Mouse (Mus musculus) T-helper 2 cell (primary cell): Measurements from ENCODE around the gene Vmn1r36.
"Not testable (repeated sequence)": the region's sequence is repeated elsewhere in the genome, so short reads cannot be mapped to it uniquely, and the experiment has no call there.

Experiments
- in situ Hi-C: fragments of 300-600 bp; cut with MboI, MseI; formaldehyde crosslinking; loops from one replicate; pipeline ENCODE4 v1.15.1; 2025; ENCODE audit warnings: high pct_unique_total_duplicates

Gene Vmn1r36

DNA sequence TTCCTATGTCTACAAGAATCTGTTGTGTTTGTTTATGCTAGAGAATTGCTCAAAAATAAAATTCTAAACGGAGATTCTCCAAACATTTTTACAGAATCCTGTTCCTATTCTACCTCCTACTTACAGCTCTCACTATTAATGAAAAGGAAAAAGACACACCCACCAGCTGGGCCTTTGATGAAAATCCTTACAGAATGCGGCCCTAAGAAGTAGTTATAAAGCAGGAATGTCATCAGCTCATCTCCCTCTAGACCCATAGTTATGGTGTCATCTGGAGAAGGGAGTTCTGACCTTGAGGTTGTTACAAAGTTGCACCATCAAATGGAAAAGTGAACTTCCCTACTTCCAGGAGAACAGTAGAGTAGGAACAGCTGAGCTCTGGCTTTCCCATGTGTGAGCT lies at the start of gene Vmn1r36:
Gene Vmn1r36 (minus strand): TSS at position 101 of the 400 bp plus-strand sequence.
- in situ Hi-C loops, result not testable (repeated sequence)

DNA sequence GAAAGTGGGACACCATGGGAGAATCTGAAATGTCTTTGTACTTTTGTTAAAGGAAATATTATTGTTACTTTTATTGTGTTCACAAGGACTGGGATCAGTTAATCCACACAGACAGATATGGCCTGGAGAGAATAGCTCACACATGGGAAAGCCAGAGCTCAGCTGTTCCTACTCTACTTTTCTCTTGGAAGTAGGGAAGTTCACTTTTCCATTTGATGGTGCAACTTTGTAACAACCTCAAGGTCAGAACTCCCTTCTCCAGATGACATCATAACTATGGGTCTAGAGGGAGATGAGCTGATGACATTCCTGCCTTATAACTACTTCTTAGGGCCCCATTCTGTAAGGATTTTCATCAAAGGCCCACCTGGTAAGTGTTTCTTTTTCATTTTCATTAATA lies 10.1 kb upstream of the Vmn1r36 start, which contains the start of gene Vmn1r37:
Gene Vmn1r37 (plus strand): TSS at position 301 of the 400 bp plus-strand sequence.
- in situ Hi-C loops, result not testable (repeated sequence)

DNA sequence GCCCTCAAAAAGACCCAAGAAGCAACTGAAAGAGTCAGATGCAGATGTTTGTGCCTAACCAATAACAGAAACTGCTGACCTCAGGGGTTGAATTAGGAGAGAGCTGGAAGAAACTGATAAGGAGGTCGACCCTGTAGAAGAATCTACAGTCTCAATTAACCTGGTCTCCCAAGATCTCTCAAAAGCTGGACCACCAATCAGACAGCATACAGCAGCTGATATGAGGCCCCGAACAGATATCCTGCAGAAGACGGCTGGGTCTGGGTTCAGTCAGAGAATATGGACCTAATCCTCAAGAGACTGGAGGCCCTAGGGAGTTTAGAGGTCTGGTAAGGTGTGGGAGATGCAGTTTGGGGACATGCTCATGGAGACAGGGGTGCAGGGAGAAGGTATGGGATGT lies 5.1 kb downstream of the Vmn1r36 start:
- in situ Hi-C loops, result no loop called here

DNA sequence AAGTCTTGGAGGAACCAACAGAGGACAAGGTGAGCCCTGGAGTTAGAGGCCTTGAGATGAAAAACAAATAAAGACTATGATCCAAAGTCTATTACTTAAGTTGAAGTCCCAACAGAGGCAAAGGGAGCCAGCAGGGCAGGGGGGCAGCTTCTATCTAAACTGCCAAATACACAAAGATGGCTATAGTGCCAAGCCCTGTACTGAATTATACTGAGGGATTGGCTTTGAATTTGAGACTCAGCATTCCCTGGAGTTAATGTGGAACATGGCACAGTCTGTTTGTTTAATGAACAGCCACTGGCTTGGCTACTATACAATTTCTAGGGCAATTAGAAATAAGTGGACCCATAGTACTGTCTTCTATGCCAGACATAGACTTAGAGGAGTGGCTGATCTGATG lies 10.1 kb downstream of the Vmn1r36 start:
- in situ Hi-C loops, result no loop called here

DNA sequence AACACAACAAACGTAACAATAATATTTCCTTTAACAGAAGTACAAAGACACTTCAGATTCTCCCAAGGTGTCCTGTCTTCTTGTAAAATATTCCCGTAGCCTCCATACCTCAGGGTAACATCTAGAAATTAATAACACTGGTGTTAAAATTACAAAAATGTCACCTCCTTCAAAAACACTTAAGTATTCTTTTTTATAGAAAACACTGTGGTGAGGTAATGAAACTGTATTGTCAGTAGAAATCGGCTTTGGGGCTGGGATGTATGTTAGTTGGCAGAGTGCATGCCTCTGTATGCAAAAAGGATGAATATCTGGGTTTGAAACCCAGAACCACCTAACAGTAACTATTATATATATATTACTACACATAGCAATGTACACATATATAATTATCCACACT lies 33.2 kb downstream of the Vmn1r36 start, which contains the start of gene Vmn1r35:
Gene Vmn1r35 (minus strand): TSS at position 101 of the 400 bp plus-strand sequence.
- in situ Hi-C loops, result no loop called here
